Mouse (Mus musculus): ENCODE measurements at regions not wholly inside any gene's neighbourhood (a gene's known extent, or its start where the extent isn't known, plus 50 kb on each side); places are given as distances from the start of the nearest gene placed in this dataset.

GRCm38 (mm10) chr11:105538421-105539210 lies 51.2 kb upstream of the Tanc2 start:
- DNase-seq: no peak

DNA sequence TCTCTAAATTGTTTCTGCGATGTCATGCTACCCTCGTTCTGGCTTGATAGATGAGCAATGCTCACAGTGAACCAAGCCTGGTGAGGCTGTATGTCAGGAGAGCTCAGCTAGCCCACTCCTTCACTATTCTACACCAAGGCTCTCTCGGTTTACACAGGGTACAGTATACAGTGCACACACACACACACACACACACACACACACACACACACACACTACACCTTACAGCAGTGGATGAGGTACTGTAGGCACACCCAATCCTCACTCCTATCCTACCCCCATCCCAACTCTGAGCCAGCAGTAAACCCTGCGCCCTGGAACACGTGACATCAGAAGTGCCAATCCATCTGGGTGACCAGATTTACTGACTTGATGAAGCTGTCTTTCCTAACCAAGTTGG lies 57.2 kb upstream of the Tanc2 start:
- no peak for DNase-seq

DNA sequence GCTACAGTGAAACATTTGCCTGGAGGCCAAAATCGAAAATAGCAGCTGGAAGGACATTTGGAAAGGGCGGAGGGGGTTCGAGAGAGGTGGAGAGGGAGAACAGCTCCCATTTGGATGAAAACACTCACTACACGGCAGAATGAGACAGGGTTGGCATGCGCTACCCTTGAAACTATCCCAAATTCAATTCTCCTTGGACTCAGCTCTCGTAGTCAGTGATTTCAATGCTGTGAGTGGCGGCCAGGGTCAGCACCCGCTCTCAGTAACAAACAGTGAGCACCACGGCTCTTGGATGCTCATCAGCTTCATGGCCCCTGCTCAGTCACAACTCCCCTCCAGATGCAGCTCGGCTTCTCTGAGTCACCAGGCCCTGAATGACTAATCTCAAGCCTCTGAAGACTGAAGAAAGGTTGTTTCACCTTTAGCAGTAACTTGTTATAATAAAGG lies 59.1 kb upstream of the Tanc2 start:
- peak; percentile 68 for DNase-seq

GRCm38 (mm10) chr11:105526066-105526465 lies 63.7 kb upstream of the Tanc2 start:
- DNase-seq: no peak

- DNase-seq: peak; percentile 58
Observed at GRCm38 (mm10) chr11:105525608-105526007, 64.2 kb upstream of the Tanc2 start.

DNA sequence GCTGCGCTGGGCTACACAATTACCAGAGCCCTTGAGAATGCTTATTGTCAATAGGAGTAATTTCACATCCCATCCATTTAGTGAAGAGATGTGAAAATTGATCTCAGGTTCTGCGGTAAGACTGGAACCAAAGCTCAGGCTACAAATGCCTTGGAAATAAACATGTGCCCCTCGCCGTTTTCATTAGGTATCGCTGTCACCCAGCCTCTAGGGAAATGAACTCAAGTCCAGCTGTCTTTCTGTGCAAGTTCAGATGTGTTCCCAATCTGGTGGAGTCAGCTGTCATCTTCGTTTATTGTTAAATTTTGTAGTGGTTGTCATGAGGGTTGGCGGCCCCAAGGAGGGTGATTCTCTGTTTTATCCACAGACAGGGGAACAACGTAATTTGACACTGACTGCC lies 65.4 kb upstream of the Tanc2 start:
- no peak for DNase-seq

DNA sequence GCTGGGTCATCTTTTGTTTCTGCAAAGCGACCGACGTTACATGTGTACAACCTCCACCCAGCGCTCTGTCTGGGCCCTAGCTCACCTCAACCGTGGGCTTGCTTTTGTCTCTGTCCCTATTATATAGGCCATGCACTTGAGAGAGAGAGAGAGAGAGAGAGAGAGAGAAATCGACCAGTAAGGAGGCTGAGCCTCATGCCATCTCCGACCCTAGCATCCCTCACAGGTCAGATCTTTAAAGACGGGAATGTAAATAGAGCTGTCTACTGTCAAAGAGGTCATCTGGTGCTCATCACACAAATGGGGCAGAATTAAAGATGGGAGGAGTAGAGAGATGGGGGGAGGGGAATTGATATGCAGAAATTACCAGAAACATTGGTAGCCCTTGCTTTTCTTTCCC lies 66.0 kb upstream of the Tanc2 start:
- no peak for DNase-seq

- DNase-seq: no peak
Observed at GRCm38 (mm10) chr11:105520398-105520797, 63.9 kb upstream of the March10 start.

DNA sequence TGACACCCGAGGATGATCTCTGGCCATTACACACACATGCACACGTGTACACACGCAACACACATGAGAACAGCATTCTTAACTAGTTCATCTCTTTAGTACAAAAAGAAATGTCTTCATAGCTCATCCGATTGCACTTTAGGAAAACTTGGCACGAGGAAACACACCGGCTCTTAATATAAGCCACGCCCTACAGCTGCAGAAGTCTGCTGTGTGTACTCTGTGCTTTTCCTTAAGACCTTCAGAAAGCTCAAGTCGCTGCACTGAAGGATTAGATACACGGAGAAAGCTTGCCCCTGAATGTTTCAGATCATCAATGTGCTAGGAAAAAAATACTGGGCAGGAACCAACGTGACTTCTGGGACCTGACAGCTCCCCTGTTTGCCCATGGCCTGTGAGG lies 56.7 kb upstream of the March10 start:
- no peak for DNase-seq

DNA sequence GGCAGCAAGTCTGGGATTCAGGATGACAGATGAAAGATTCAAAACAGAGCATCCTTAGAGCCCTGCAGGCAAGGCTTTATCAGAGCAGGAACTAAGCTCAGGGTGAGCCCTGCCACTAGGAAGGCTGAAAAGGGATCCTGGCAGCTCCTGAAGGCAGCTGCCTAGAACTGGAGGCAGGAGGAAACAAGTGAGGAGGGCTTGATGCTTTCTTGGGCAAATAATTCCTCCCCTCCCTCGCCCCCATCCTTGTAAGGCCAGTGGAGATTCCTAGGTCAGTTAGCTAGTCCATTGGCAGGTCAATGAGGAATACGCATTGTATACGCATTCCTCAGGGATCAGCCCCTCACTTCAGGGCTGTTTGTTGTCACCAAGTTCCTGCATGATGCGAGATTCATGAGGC lies 54.1 kb upstream of the March10 start:
- no peak for DNase-seq

DNA sequence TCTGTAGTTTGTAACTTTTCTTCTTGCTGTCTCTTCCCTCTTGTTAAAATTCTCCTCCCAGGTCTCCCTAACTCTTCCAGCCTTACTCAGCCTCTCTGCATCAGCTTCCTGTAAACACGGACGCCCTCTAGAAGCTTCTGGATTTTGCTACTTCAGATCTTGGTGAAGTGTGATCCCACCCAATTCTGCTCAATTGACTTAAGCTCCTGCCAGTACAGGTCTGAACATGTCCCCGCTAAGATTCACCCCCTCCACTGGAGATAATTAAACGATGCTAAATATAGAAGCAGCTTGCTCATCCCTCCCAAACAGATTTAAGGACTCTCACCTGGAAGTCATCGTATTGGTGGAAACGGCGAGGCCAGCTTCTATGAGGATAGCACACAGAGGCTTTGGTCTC lies 53.5 kb upstream of the March10 start:
- DNase-seq: no peak

GRCm38 (mm10) chr11:105508660-105509038 lies 52.1 kb upstream of the March10 start:
- DNase-seq: no peak

DNA sequence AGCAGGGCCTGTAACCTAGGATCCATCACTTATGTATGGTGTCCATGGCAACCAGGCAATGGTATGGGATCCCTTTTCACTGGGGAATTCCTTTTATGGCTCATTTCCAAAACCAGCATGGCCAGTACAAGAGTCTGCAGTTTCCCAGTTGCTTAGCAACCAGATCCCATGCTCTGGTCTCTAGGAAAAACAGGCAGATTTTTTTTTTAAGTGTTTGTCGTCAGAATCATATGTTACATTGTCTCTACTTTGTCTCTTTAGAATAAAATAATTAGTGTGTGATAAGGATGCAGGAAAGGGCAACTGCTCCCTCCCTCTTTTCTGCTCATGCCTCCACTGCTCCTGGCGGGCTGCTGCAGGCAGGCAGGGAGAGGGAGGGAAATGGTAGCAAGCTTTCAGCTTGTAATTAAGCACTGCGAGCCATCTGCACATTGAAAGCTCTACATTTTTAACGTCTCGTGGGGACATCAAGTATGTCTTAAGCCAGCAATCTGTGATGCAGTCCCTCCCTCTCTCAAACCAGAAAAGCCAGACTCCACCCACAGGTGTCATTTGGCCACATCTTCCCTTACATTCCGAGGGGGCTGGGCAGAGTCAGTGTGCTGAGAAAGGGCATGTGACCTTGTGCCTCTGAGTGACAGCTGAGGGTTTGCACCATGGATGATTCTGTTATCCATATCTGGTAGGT lies 51.6 kb upstream of the March10 start:
- DNase-seq: no peak

GRCm38 (mm10) chr11:105507332-105507971 lies 50.9 kb upstream of the March10 start:
- no peak for DNase-seq
